Mouse (Mus musculus) frontal cortex, adult (tissue): ENCODE data around the gene Vmn1r175.
"Not testable (repeated sequence)": the region's sequence is repeated elsewhere in the genome, so short reads cannot be mapped to it uniquely, and the experiment has no call there.

Experiments
- ATAC-seq: cut with Nextera tagmentation; 2 replicates; pipeline ENCODE4 v1.9.2; 2017; ENCODE audit warnings: mild to moderate bottlenecking, moderate library complexity, mixed read lengths; ENCODE audit not compliant: low TSS enrichment

The Vmn1r175 gene

GRCm38 (mm10) chr7:23810543-23810942 is at the start of gene Vmn1r175:
TSS of gene Vmn1r175 (minus strand) at chr7:23810643.
- ATAC-seq, result not testable (repeated sequence)

DNA sequence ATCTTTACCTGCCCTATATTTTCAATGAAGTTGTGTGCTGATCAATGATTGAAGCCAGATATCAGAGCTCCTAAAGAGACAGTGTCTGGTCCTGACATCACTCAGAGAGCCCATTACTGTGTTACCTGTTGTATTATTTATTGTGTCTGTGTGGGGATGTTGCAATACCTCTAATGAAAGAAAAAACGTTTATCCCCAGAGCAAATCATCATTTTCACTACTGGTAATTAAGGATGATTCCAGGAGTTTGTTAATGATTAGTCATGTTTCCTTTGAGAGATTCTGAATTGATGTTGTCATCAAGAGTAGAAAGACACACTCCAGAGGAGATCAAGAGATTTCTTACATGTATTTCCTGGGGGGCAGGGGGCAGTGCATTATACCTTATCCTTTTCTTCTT is 26.8 kb upstream of the Vmn1r175 start, which contains the start of gene Vmn1r176:
Vmn1r176 (minus strand) TSS at position 101 of the 400 bp plus-strand sequence.
- ATAC-seq, result not testable (repeated sequence)

DNA sequence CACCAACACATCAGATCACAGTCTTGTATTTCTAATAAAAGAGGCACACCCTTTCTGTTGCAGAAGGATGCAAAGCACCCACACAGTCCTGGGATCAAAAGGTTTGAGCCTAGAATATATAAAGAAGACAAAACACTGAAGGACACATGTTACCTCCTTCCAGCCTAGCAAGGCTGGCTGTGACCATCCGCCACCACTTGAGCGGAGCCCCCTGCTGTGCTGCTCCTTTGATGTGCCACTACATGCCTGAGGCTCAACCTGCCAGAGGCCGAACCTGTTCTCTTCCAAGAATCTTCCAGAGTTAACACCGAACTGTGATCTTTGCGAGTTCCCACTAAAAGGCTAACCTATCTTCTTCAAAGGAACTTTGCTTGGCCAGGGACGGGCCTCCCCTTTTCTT is 25.9 kb downstream of the Vmn1r175 start:
- ATAC-seq, result no peak
